ENCODE assay signal across 8 mouse cellular contexts in genomic region chr15:81693967-81694881, GRCm38 (mm10). TPM values are rescaled to one million over a fixed set of nuclear protein-coding genes. Genes with fewer than 3 reads are reported as not detected.
DNase-seq lines count a peak whose midpoint lies in the region; ATAC-seq and TF ChIP-seq lines count a peak whose summit lies in the region.

No protein-coding gene starts in this region.

- peak overlapping the region; percentile 83 for H3K4me3 ChIP-seq in E14TG2a.4 (replicated peaks; ENCODE audit: low read length)
- peak overlapping the region; percentile 54 for H3K4me3 ChIP-seq in forebrain, embryonic 13.5 days
- H3K4me3 ChIP-seq in neural tube, embryonic 15.5 days (replicated peaks), result peak overlapping the region; percentile 55

- peak overlapping the region; percentile 76 for H3K9ac ChIP-seq in forebrain, embryonic 13.5 days
- peak overlapping the region; percentile 73 for H3K9ac ChIP-seq in neural tube, embryonic 15.5 days (replicated peaks)

- no peaks in the 10 kb centered on the region for H3K9me3 ChIP-seq in E14TG2a.4 (ENCODE audit: low read length)
- no peaks in the 10 kb centered on the region for H3K9me3 ChIP-seq in forebrain, embryonic 13.5 days (replicated peaks)
- no peaks in the 10 kb centered on the region for H3K9me3 ChIP-seq in neural tube, embryonic 15.5 days (replicated peaks)

- peak overlapping the region; percentile 94 for H3K4me2 ChIP-seq in forebrain, embryonic 13.5 days
- H3K4me2 ChIP-seq in neural tube, embryonic 15.5 days, result peak overlapping the region; percentile 95

- no peak overlapping the region for H3K27ac ChIP-seq in forebrain, embryonic 13.5 days
- peak overlapping the region; percentile 33 for H3K27ac ChIP-seq in neural tube, embryonic 15.5 days (replicated peaks)

- intact Hi-C loops in heart, postnatal 10 days (cut with DNase I), result no loop called here

- WGBS in forebrain, embryonic 13.5 days, result under 1% methylated on average over 88 of the region's 107 CpGs
- whole genome bisulfite sequencing in neural tube, embryonic 15.5 days, result under 1% methylated on average over 66 of the region's 107 CpGs

- peaks cover 10% of the 10 kb centered on the region for H3K36me3 ChIP-seq in E14TG2a.4 (ENCODE audit: insufficient read depth, low read length)
- H3K36me3 ChIP-seq in forebrain, embryonic 13.5 days (ENCODE audit: poor library complexity, severe bottlenecking), result no peaks in the 10 kb centered on the region
- peaks cover 2% of the 10 kb centered on the region; the same call in 1 of the 2 replicates for H3K36me3 ChIP-seq in neural tube, embryonic 15.5 days

- H3K4me1 ChIP-seq in E14TG2a.4 (replicated peaks; ENCODE audit: low read depth, low read length), result peaks cover 39% of the 10 kb centered on the region
- peaks cover 21% of the 10 kb centered on the region for H3K4me1 ChIP-seq in forebrain, embryonic 13.5 days
- H3K4me1 ChIP-seq in neural tube, embryonic 15.5 days, result peaks cover 26% of the 10 kb centered on the region

- TF ChIP-seq CTCF in E14TG2a.4 (conservative IDR thresholded peaks at IDR 0.05; ENCODE audit: low read length), result no peak

- ATAC-seq in forebrain, embryonic 13.5 days, result peak; percentile 85
- ATAC-seq in neural tube, embryonic 15.5 days (ENCODE audit: low FRiP score), result peak; percentile 81

- peaks cover 59% of the 10 kb centered on the region for H3K27me3 ChIP-seq in E14TG2a.4 (ENCODE audit: insufficient read depth, low read length)
- peaks cover 53% of the 10 kb centered on the region for H3K27me3 ChIP-seq in forebrain, embryonic 13.5 days
- peaks cover 36% of the 10 kb centered on the region for H3K27me3 ChIP-seq in neural tube, embryonic 15.5 days (replicated peaks)

- DNase-seq in c-Kit-positive CD71-positive TER-119-negative erythroid progenitor cells, embryonic 14.5 days (ENCODE audit: low read depth), result peak; percentile 51
- peak; percentile 89 to 90 for DNase-seq in heart, postnatal 10 days
- peak; percentile 89 to 93 for DNase-seq in kidney, postnatal 4 days
- peak; percentile 88 to 89 for DNase-seq in lung, adult 18-20 months
- DNase-seq in testis, postnatal 10 days (ENCODE audit: low spot score), result peak; percentile 88

RNA-seq across cellular contexts. Expression of gene Chadl, which starts 2.9 kb away (rescaled TPM):
- polyA plus RNA-seq in forebrain, embryonic 13.5 days (2015; fragmentation: Nextera tagmentation; extraction: Ambion mirVana), result 7.4 and 7.7 TPM in 2 replicates
- 1 to 10 TPM; 1.2 to 1.8 TPM for total RNA-seq in heart, postnatal 10 days (2021)
- 31.7 and 34.9 TPM in 2 replicates for polyA plus RNA-seq in neural tube, embryonic 15.5 days (2015; fragmentation: Nextera tagmentation; extraction: Ambion mirVana)

RNA-seq across cellular contexts. Expression of gene L3mbtl2, which starts 30.5 kb away (rescaled TPM):
- polyA plus RNA-seq in forebrain, embryonic 13.5 days (2015; fragmentation: Nextera tagmentation; extraction: Ambion mirVana), result 30.9 and 33.8 TPM in 2 replicates
- 10 to 100 TPM; 13.4 to 13.6 TPM for total RNA-seq in heart, postnatal 10 days (2021)
- 28.0 and 28.8 TPM in 2 replicates for polyA plus RNA-seq in neural tube, embryonic 15.5 days (2015; fragmentation: Nextera tagmentation; extraction: Ambion mirVana)

RNA-seq across cellular contexts. Expression of gene Zc3h7b, which starts 50.6 kb away (rescaled TPM):
- polyA plus RNA-seq in forebrain, embryonic 13.5 days (2015; fragmentation: Nextera tagmentation; extraction: Ambion mirVana), result 41.5 and 44.3 TPM in 2 replicates
- total RNA-seq in heart, postnatal 10 days (2021), result 10 to 100 TPM; 83.1 to 91.3 TPM
- polyA plus RNA-seq in neural tube, embryonic 15.5 days (2015; fragmentation: Nextera tagmentation; extraction: Ambion mirVana), result 41.7 and 41.9 TPM in 2 replicates

RNA-seq across cellular contexts. Expression of gene Rangap1, which starts 51.1 kb away (rescaled TPM):
- polyA plus RNA-seq in forebrain, embryonic 13.5 days (2015; fragmentation: Nextera tagmentation; extraction: Ambion mirVana), result 141 and 160 TPM in 2 replicates
- total RNA-seq in heart, postnatal 10 days (2021), result 10 to 100 TPM; 41.5 to 43.3 TPM
- polyA plus RNA-seq in neural tube, embryonic 15.5 days (2015; fragmentation: Nextera tagmentation; extraction: Ambion mirVana), result 127 and 128 TPM in 2 replicates
